Mouse (Mus musculus): ENCODE data around the gene Mief1. TPM values are rescaled to one million over a fixed set of nuclear protein-coding genes. Genes with fewer than 3 reads are reported as not detected.

Gene Mief1
- polyA plus RNA-seq, 1 experiment from 2014 or later: 37.7 TPM

DNA sequence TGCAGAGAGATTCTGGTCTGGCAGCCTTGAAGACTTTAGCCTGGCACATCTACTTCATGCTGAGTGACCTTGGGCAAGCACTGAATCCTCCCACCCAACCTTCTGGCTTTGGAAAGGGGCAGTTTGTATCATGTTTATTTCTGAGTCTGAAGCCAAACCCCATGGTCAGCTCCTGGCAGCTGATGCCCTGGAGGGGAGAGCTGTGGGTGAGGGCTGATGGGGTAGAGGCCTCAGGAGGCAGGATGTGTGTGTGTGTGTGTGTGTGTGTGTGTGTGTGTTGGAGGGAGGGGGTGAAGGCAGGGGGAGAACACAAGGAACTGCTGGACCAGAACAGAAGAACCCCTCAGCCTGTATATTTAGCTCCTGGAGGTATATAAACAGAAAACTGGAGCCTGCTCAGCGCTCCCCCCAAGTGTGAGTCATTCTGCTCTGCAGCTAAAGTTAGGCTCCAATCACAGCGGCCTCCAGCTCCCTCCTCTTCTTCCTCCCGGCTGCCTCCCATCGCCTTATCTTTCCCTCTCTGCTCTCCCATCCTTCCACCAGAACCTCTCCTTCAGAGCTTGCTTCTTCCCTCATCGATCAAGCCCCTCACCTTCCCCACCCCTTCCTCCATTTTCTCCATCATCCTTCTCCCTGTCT lies 44.4 kb downstream of the Mief1 start:
- Histone ChIP-seq H3K4me2 (no peak overlapping the region), H3K36me3 (no peaks in the 10 kb centered on the region), H3K27me3 (peaks cover 22% of the 10 kb centered on the region), H3K4me3 (no peak overlapping the region), H3K9ac (no peak overlapping the region), H3K9me3 (no peaks in the 10 kb centered on the region), H3K27ac (no peak overlapping the region), H3K4me1 (replicated peaks) (peaks cover 24% of the 10 kb centered on the region)
- ATAC-seq (ENCODE audit: low FRiP score): no peak
- WGBS: 69% methylated on average over 5 of the region's 5 CpGs

DNA sequence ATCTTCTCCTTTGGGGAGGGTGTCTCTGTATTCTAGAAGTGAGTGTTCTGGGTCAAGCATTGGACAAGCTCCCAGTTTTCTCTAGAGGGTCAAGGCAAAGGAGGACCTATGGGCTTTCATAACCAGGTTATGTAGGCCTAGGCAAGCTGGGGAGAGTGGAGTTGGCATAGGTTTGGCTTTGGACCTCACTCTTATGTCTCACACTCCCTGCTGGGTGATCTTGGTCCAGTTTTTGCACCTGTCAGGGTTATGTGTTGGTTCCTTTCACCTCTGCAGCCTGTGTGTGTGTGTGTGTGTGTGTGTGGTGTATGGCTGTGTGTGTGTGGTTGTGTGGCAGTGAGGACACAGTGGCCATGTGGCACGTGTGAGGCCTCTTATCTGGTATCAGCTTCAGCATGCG lies 45.2 kb downstream of the Mief1 start:
- no peak overlapping the region for H3K4me3 ChIP-seq
- H3K27ac ChIP-seq: no peak overlapping the region
- no peak overlapping the region for H3K9ac ChIP-seq
- H3K4me1 ChIP-seq (replicated peaks): peaks cover 22% of the 10 kb centered on the region
- H3K4me2 ChIP-seq: no peak overlapping the region
- 87% methylated on average over 2 of the region's 2 CpGs for WGBS
- no peaks in the 10 kb centered on the region for H3K36me3 ChIP-seq
- ATAC-seq (ENCODE audit: low FRiP score): no peak
- H3K27me3 ChIP-seq: peaks cover 22% of the 10 kb centered on the region
- H3K9me3 ChIP-seq: no peaks in the 10 kb centered on the region

DNA sequence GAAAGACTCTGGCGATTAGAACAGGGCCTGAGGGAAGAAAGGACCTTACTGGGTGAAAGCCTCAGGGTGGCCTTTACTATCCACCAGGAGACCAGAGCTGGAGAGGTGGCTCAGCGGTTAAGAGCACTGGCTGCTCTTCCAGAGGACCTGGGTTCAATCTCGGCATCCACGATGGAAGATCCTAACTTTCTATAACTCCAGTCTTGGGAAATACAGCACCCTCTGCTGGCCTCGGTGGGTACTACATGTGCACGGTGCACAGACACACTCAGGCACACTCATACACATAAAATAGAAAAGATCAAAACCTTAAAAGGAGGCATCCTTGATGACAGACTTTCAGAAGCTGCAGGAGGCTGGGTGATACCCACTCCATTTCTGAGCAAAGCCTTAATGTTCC lies 46.8 kb downstream of the Mief1 start:
- Histone ChIP-seq H3K9ac (no peak overlapping the region), H3K27ac (no peak overlapping the region), H3K4me3 (no peak overlapping the region), H3K27me3 (peaks cover 35% of the 10 kb centered on the region), H3K9me3 (no peaks in the 10 kb centered on the region), H3K36me3 (no peaks in the 10 kb centered on the region), H3K4me1 (replicated peaks) (peaks cover 22% of the 10 kb centered on the region), H3K4me2 (no peak overlapping the region)
- WGBS: 21% methylated on average over 6 of the region's 6 CpGs
- no peak for ATAC-seq (ENCODE audit: low FRiP score)

DNA sequence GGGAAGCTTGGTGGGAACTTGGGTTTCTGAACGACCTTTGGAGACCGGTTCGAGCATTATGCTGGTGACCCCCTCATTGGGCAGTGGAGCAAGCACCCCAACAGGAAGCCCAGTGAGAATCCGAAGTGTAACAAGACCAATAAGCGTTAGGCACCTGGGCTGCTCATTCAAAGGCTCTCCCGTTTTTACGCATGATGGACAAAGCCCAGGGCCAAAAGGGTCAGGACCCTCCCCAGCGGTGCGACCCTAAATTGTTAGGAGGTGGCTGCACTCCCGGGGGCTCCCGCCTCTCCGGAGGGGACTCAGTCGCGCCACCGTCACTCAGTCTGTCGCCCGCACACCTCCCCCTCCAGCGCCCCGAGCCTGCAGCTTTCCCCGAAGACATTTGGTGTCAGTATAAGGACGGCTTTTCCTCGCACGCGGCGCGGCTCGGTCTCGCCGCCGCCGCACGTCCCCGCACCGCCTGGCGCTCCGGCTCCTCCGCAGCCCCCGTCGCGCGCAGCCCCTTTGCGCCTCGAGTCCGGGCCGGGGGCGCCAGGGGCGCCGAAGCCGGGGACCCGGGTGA lies 53.1 kb downstream of the Mief1 start, which contains the start of gene Cacna1i:
Gene Cacna1i (plus strand): TSS at position 388 of the 565 bp plus-strand sequence.
- Histone ChIP-seq H3K9ac (peak within 1 kb of the TSS; percentile 79), H3K4me1 (replicated peaks) (peaks cover 21% of the 10 kb centered on the region), H3K4me2 (peak within 1 kb of the TSS; percentile 82), H3K27ac (no peak within 1 kb of the TSS; the same call in 1 of the 2 replicates), H3K4me3 (peak within 1 kb of the TSS; percentile 57), H3K27me3 (peaks cover 83% of the 10 kb centered on the region), H3K36me3 (no peaks in the 10 kb centered on the region), H3K9me3 (no peaks in the 10 kb centered on the region)
- under 1% methylated on average over 38 of the region's 50 CpGs for WGBS
- ATAC-seq (ENCODE audit: low FRiP score): peak; percentile 67; the same call in 1 of the 2 replicates

DNA sequence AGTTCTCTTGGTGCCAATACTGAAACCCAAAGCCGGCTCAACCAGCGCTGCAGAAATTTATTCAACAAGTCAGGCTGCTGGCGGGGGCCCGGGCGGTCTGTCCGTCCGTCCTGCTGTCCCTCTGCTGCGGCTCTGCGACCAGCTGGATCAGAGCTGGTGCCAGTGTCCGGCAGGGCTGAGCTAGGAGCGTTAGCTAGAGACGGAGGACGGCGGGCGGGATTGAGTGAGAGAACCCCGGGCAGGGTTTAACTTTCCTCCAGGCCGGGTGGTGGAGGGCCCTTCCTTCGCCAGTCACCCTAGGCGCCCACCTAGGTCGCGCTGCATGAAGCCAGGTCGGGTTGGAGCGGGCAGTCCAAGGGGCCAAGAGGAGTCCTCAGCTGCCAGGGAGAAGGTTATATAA lies 54.2 kb downstream of the Mief1 start:
- 1% methylated on average over 23 of the region's 23 CpGs for WGBS
- Histone ChIP-seq H3K4me1 (replicated peaks) (peaks cover 21% of the 10 kb centered on the region), H3K4me2 (peak overlapping the region; percentile 82), H3K9me3 (no peaks in the 10 kb centered on the region), H3K9ac (peak overlapping the region; percentile 79), H3K27me3 (peaks cover 79% of the 10 kb centered on the region), H3K4me3 (peak overlapping the region; percentile 57), H3K27ac (no peak overlapping the region), H3K36me3 (no peaks in the 10 kb centered on the region)
- no peak for ATAC-seq (ENCODE audit: low FRiP score)

DNA sequence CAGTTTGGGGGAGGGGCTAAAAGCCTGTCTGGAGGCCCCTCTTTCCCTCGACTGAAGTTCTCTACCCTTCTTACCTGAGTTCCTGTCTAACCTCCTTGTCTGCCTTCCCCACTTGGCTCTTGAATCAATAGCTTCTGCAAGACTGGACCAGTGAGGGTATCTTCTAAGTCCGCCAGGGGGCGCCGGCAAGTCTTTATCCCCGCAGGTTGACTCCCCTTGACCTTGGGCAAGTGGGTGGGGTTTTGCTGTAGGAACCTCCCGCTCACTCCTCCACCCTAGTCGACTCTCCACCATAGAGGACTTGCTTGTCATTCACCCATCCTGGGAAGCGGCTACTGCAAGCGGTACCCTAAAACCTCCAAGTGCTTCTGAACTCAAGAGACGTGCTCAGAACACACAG lies 55.6 kb downstream of the Mief1 start:
- H3K27ac ChIP-seq: no peak overlapping the region
- H3K36me3 ChIP-seq: no peaks in the 10 kb centered on the region
- H3K27me3 ChIP-seq: peaks cover 71% of the 10 kb centered on the region
- H3K4me3 ChIP-seq: 0 out of 2 replicates have a peak overlapping the region, but pooled peaks have one; percentile 4
- 7% methylated on average over 10 of the region's 10 CpGs for WGBS
- no peaks in the 10 kb centered on the region for H3K9me3 ChIP-seq
- H3K4me2 ChIP-seq: peak overlapping the region; percentile 82; the same call in 1 of the 2 replicates
- no peak overlapping the region for H3K9ac ChIP-seq
- ATAC-seq (ENCODE audit: low FRiP score): no peak
- H3K4me1 ChIP-seq (replicated peaks): peaks cover 21% of the 10 kb centered on the region

DNA sequence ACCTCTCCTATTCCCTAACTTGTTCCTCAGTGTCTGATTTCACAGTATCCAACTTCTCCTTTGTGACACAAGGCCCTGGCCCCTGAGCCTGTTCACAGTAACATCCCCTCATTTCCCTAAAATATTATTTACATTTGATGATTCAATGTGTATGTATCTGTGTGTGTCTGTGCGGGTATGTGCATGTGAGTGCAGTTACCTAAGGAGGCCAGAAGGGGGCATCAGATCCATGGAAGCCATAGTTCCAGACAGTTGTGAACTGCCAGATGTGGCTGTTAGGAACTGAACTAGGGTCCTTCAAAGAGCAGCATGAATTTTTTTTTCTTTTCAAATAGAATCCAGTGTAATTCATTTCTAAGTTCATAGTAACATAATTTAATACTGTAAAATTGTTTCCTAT lies 63.3 kb downstream of the Mief1 start:
- Histone ChIP-seq H3K9me3 (no peaks in the 10 kb centered on the region; the same call in 1 of the 2 replicates), H3K4me3 (no peak overlapping the region), H3K4me1 (replicated peaks) (no peaks in the 10 kb centered on the region), H3K27me3 (0 out of 2 replicates have a peak, but pooled peaks cover 17% of the 10 kb centered on the region), H3K36me3 (no peaks in the 10 kb centered on the region), H3K9ac (no peak overlapping the region), H3K4me2 (no peak overlapping the region), H3K27ac (no peak overlapping the region)
- 100% methylated on average over 1 of the region's 1 CpGs for WGBS
- no peak for ATAC-seq (ENCODE audit: low FRiP score)

Other genes starting within 250 kb of the Mief1 start
- gene Pdgfb, start 219.0 kb upstream of the Mief1 start, polyA plus RNA-seq (2015; fragmentation: Nextera tagmentation; extraction: Ambion mirVana): 2.4 and 2.8 TPM in 2 replicates
- gene Syngr1, start 142.7 kb upstream of the Mief1 start, polyA plus RNA-seq (2015; fragmentation: Nextera tagmentation; extraction: Ambion mirVana): 27.9 and 28.3 TPM in 2 replicates
- gene Rpl3, start 142.2 kb upstream of the Mief1 start, polyA plus RNA-seq (2015; fragmentation: Nextera tagmentation; extraction: Ambion mirVana): 613 and 622 TPM in 2 replicates
- 38.3 and 41.2 TPM in 2 replicates for gene Tab1, start 100.9 kb upstream of the Mief1 start, polyA plus RNA-seq (2015; fragmentation: Nextera tagmentation; extraction: Ambion mirVana)
- 12.2 and 13.0 TPM in 2 replicates for gene Mgat3, start 60.3 kb upstream of the Mief1 start, polyA plus RNA-seq (2015; fragmentation: Nextera tagmentation; extraction: Ambion mirVana)
- gene AC140267.1, start 1.8 kb downstream of the Mief1 start, polyA plus RNA-seq (2015; fragmentation: Nextera tagmentation; extraction: Ambion mirVana): not detected in 2 replicates
- gene Atf4, start 21.2 kb downstream of the Mief1 start, polyA plus RNA-seq (2015; fragmentation: Nextera tagmentation; extraction: Ambion mirVana): 115 and 118 TPM in 2 replicates
- gene Rps19bp1, start 30.3 kb downstream of the Mief1 start, polyA plus RNA-seq (2015; fragmentation: Nextera tagmentation; extraction: Ambion mirVana): 74.7 and 75.9 TPM in 2 replicates
- gene Cacna1i, start 53.2 kb downstream of the Mief1 start, polyA plus RNA-seq (2015; fragmentation: Nextera tagmentation; extraction: Ambion mirVana): 0.34 and 0.39 TPM in 2 replicates